Mouse (Mus musculus) neural tube, embryonic 12.5 days (tissue): ENCODE measurements around the gene Lcn2. TPM values are rescaled to one million over a fixed set of nuclear protein-coding genes. Genes with fewer than 3 reads are reported as not detected.
A peak's percentile ranks its signal among the peaks of the same experiment; 100 is the strongest.

ENCODE experiments used
- ATAC-seq: fragments of 200-750 bp; cut with Nextera tagmentation; 2 replicates; pipeline ENCODE4 v1.8.0; 2017; ENCODE audit warnings: low read depth, mild to moderate bottlenecking, moderate TSS enrichment, moderate library complexity; ENCODE audit not compliant: low FRiP score
- H3K27ac ChIP-seq: fragments of 300-500 bp; sonication (generic); 2 replicates; pipeline ENCODE4 v1.5.1; 2016
- H3K27me3 ChIP-seq: fragments of 300-500 bp; sonication (generic); replicated peaks from 2 replicates; pipeline ENCODE4 v1.6.1; 2016; ENCODE audit warnings: mild to moderate bottlenecking
- H3K36me3 ChIP-seq: fragments of 300-500 bp; sonication (generic); 2 replicates; pipeline ENCODE4 v1.6.1; 2016; ENCODE audit warnings: mild to moderate bottlenecking
- H3K4me1 ChIP-seq: fragments of 300-500 bp; sonication (generic); 2 replicates; pipeline ENCODE4 v1.6.1; 2016
- H3K4me2 ChIP-seq: fragments of 300-500 bp; sonication (generic); replicated peaks from 2 replicates; pipeline ENCODE4 v1.6.1; 2016; ENCODE audit warnings: mild to moderate bottlenecking
- H3K4me3 ChIP-seq: fragments of 300-500 bp; sonication (generic); 2 replicates; pipeline ENCODE4 v1.5.1; 2016
- H3K9ac ChIP-seq: fragments of 300-500 bp; sonication (generic); 2 replicates; pipeline ENCODE4 v1.6.1; 2016; ENCODE audit warnings: mild to moderate bottlenecking
- H3K9me3 ChIP-seq: fragments of 300-500 bp; sonication (generic); 2 replicates; pipeline ENCODE4 v1.6.1; 2016; ENCODE audit warnings: mild to moderate bottlenecking
- WGBS: fragments of 180-500 bp; shearing (Covaris S2); methylation state at CpG from one replicate; pipeline ENCODE4 v1.1.7; 2016; 5-methylcytosine and 5-hydroxymethylcytosine counted together
- polyA plus RNA-seq: library from polyadenylated mRNA; unstranded; fragments of >200 nt; fragmentation: Nextera tagmentation; extraction: Ambion mirVana; gene quantifications from 2 replicates; pipeline ENCODE4 v1.2.1, GENCODE M21; 2016

The Lcn2 gene
- polyA plus RNA-seq, 1 experiment from 2014 or later = 1.1 TPM

- ATAC-seq = no peak
Measured at GRCm38 (mm10) chr2:32382689-32383088, 5.4 kb downstream of the Lcn2 start.

GRCm38 (mm10) chr2:32381775-32382223 is 6.3 kb downstream of the Lcn2 start, which contains the start of gene 1110008P14Rik:
Gene 1110008P14Rik (minus strand): TSS chr2:32381938.
- under 1% methylated on average over 36 of the region's 47 CpGs for WGBS
- Histone ChIP-seq H3K27ac (no peak within 1 kb of the TSS), H3K27me3 (peaks cover 14% of the 10 kb centered on the region; the same call in 1 of the 2 replicates), H3K9ac (peak within 1 kb of the TSS; percentile 70), H3K4me2 (peak within 1 kb of the TSS; percentile 96), H3K36me3 (peaks cover 33% of the 10 kb centered on the region), H3K4me3 (peak within 1 kb of the TSS; percentile 65), H3K4me1 (peaks cover 5% of the 10 kb centered on the region; the same call in 1 of the 2 replicates), H3K9me3 (no peaks in the 10 kb centered on the region)
- peak; percentile 82 for ATAC-seq

More at GRCm38 (mm10) chr2:32382689-32383088, 5.4 kb downstream of the Lcn2 start:
- no peak overlapping the region for H3K27ac ChIP-seq
- H3K4me1 ChIP-seq = peaks cover 5% of the 10 kb centered on the region; the same call in 1 of the 2 replicates
- H3K9me3 ChIP-seq = no peaks in the 10 kb centered on the region
- WGBS = 82% methylated on average over 2 of the region's 2 CpGs
- no peak overlapping the region for H3K4me3 ChIP-seq
- peaks cover 14% of the 10 kb centered on the region; the same call in 1 of the 2 replicates for H3K27me3 ChIP-seq
- H3K4me2 ChIP-seq = peak overlapping the region; percentile 96
- H3K36me3 ChIP-seq = peaks cover 24% of the 10 kb centered on the region
- H3K9ac ChIP-seq = no peak overlapping the region; the same call in 1 of the 2 replicates

GRCm38 (mm10) chr2:32381141-32381774 is 6.8 kb downstream of the Lcn2 start:
- Histone ChIP-seq H3K4me2 (peak overlapping the region; percentile 96), H3K4me1 (peaks cover 5% of the 10 kb centered on the region; the same call in 1 of the 2 replicates), H3K36me3 (peaks cover 38% of the 10 kb centered on the region), H3K9ac (peak overlapping the region; percentile 70), H3K27me3 (peaks cover 14% of the 10 kb centered on the region; the same call in 1 of the 2 replicates), H3K27ac (no peak overlapping the region), H3K9me3 (no peaks in the 10 kb centered on the region), H3K4me3 (peak overlapping the region; percentile 65)
- WGBS = 2% methylated on average over 27 of the region's 27 CpGs
- peak; percentile 63 for ATAC-seq

- Histone ChIP-seq H3K4me3 (no peak overlapping the region), H3K9ac (no peak overlapping the region), H3K27ac (no peak overlapping the region), H3K27me3 (peaks cover 12% of the 10 kb centered on the region; the same call in 1 of the 2 replicates), H3K36me3 (peaks cover 50% of the 10 kb centered on the region), H3K4me2 (no peak overlapping the region), H3K4me1 (peaks cover 5% of the 10 kb centered on the region; the same call in 1 of the 2 replicates), H3K9me3 (no peaks in the 10 kb centered on the region)
- 94% methylated on average over 7 of the region's 7 CpGs for WGBS
- ATAC-seq = no peak
Measured at GRCm38 (mm10) chr2:32380001-32380500, 8.0 kb downstream of the Lcn2 start.

GRCm38 (mm10) chr2:32376963-32377362 is 11.1 kb downstream of the Lcn2 start:
- ATAC-seq = no peak
- Histone ChIP-seq H3K9ac (no peak overlapping the region), H3K4me2 (no peak overlapping the region), H3K4me3 (no peak overlapping the region), H3K9me3 (no peaks in the 10 kb centered on the region), H3K27ac (no peak overlapping the region), H3K36me3 (peaks cover 75% of the 10 kb centered on the region), H3K4me1 (peaks cover 5% of the 10 kb centered on the region; the same call in 1 of the 2 replicates), H3K27me3 (no peaks in the 10 kb centered on the region)
- 91% methylated on average over 10 of the region's 10 CpGs for WGBS

- peaks cover 91% of the 10 kb centered on the region for H3K36me3 ChIP-seq
Measured at GRCm38 (mm10) chr2:32375317-32375940, 12.6 kb downstream of the Lcn2 start.

GRCm38 (mm10) chr2:32374191-32374590 is 13.9 kb downstream of the Lcn2 start:
- H3K27ac ChIP-seq = no peak overlapping the region
- no peak overlapping the region for H3K4me2 ChIP-seq
- 94% methylated on average over 10 of the region's 10 CpGs for WGBS
- no peak for ATAC-seq
- no peaks in the 10 kb centered on the region for H3K9me3 ChIP-seq
- peaks cover 94% of the 10 kb centered on the region for H3K36me3 ChIP-seq
- H3K27me3 ChIP-seq = no peaks in the 10 kb centered on the region
- no peak overlapping the region for H3K4me3 ChIP-seq
- H3K9ac ChIP-seq = no peak overlapping the region
- no peaks in the 10 kb centered on the region for H3K4me1 ChIP-seq

More at GRCm38 (mm10) chr2:32375317-32375940, 12.6 kb downstream of the Lcn2 start:
- Histone ChIP-seq H3K4me1 (no peaks in the 10 kb centered on the region), H3K9me3 (no peaks in the 10 kb centered on the region), H3K27ac (no peak overlapping the region), H3K9ac (no peak overlapping the region), H3K27me3 (no peaks in the 10 kb centered on the region), H3K4me3 (no peak overlapping the region), H3K4me2 (no peak overlapping the region)
- ATAC-seq = no peak
- WGBS = 91% methylated on average over 13 of the region's 13 CpGs

GRCm38 (mm10) chr2:32367315-32367714 is 20.7 kb downstream of the Lcn2 start:
- no peaks in the 10 kb centered on the region for H3K9me3 ChIP-seq
- no peak overlapping the region for H3K4me3 ChIP-seq
- no peaks in the 10 kb centered on the region for H3K27me3 ChIP-seq
- H3K4me1 ChIP-seq = peaks cover 10% of the 10 kb centered on the region
- H3K4me2 ChIP-seq = no peak overlapping the region
- no peak for ATAC-seq
- 93% methylated on average over 5 of the region's 5 CpGs for WGBS
- H3K27ac ChIP-seq = no peak overlapping the region
- no peak overlapping the region for H3K9ac ChIP-seq
- peaks cover 62% of the 10 kb centered on the region for H3K36me3 ChIP-seq

GRCm38 (mm10) chr2:32364121-32364520 is 23.9 kb downstream of the Lcn2 start:
- peaks cover 16% of the 10 kb centered on the region for H3K4me1 ChIP-seq
- peaks cover 5% of the 10 kb centered on the region; the same call in 1 of the 2 replicates for H3K27me3 ChIP-seq
- WGBS = 91% methylated on average over 8 of the region's 8 CpGs
- no peak for ATAC-seq
- no peak overlapping the region for H3K27ac ChIP-seq
- no peaks in the 10 kb centered on the region for H3K9me3 ChIP-seq
- no peak overlapping the region for H3K9ac ChIP-seq
- H3K36me3 ChIP-seq = peaks cover 31% of the 10 kb centered on the region
- peak overlapping the region; percentile 73; the same call in 1 of the 2 replicates for H3K4me3 ChIP-seq
- H3K4me2 ChIP-seq = peak overlapping the region; percentile 93

- ATAC-seq = peak; percentile 17; the same call in 1 of the 2 replicates
- H3K27ac ChIP-seq = peak overlapping the region; percentile 42
- H3K9me3 ChIP-seq = no peaks in the 10 kb centered on the region
- 11% methylated on average over 19 of the region's 19 CpGs for WGBS
- peak overlapping the region; percentile 93 for H3K4me2 ChIP-seq
- peak overlapping the region; percentile 73 for H3K4me3 ChIP-seq
- peaks cover 28% of the 10 kb centered on the region for H3K36me3 ChIP-seq
- peaks cover 5% of the 10 kb centered on the region; the same call in 1 of the 2 replicates for H3K27me3 ChIP-seq
- H3K4me1 ChIP-seq = peaks cover 16% of the 10 kb centered on the region
- H3K9ac ChIP-seq = peak overlapping the region; percentile 75
Measured at GRCm38 (mm10) chr2:32363376-32364106, 24.5 kb downstream of the Lcn2 start.

GRCm38 (mm10) chr2:32362817-32363340 is 25.2 kb downstream of the Lcn2 start:
- H3K4me1 ChIP-seq = peaks cover 16% of the 10 kb centered on the region
- peaks cover 5% of the 10 kb centered on the region; the same call in 1 of the 2 replicates for H3K27me3 ChIP-seq
- peak; percentile 77 for ATAC-seq
- H3K36me3 ChIP-seq = peaks cover 23% of the 10 kb centered on the region
- peak overlapping the region; percentile 42 for H3K27ac ChIP-seq
- H3K4me3 ChIP-seq = peak overlapping the region; percentile 73
- peak overlapping the region; percentile 93 for H3K4me2 ChIP-seq
- under 1% methylated on average over 53 of the region's 53 CpGs for WGBS
- peak overlapping the region; percentile 75 for H3K9ac ChIP-seq
- no peaks in the 10 kb centered on the region for H3K9me3 ChIP-seq
